Mouse (Mus musculus): ENCODE measurements around the gene Catsper2. TPM values are rescaled to one million over a fixed set of nuclear protein-coding genes. Genes with fewer than 3 reads are reported as not detected.

The Catsper2 gene
- polyA plus RNA-seq, 1 experiment: not detected

- Histone ChIP-seq H3K27me3 (ENCODE audit: control insufficient read depth) (no peaks in the 10 kb centered on the region), H3K36me3 (ENCODE audit: control insufficient read depth) (peaks cover 34% of the 10 kb centered on the region), H3K4me3 (replicated peaks) (peak overlapping the region; percentile 87), H3K4me1 (ENCODE audit: control insufficient read depth) (peaks cover 41% of the 10 kb centered on the region), H3K9me3 (ENCODE audit: control insufficient read depth, low read length) (no peaks in the 10 kb centered on the region)
- TF ChIP-seq GATA1 (IDR thresholded peaks at IDR 0.05; ENCODE audit: low read length): no peak
- TF ChIP-seq TAL1 (IDR thresholded peaks at IDR 0.05; ENCODE audit: low read length): no peak
Observed at GRCm38 (mm10) chr2:121449545-121450011, 36.0 kb upstream of the Catsper2 start.

DNA sequence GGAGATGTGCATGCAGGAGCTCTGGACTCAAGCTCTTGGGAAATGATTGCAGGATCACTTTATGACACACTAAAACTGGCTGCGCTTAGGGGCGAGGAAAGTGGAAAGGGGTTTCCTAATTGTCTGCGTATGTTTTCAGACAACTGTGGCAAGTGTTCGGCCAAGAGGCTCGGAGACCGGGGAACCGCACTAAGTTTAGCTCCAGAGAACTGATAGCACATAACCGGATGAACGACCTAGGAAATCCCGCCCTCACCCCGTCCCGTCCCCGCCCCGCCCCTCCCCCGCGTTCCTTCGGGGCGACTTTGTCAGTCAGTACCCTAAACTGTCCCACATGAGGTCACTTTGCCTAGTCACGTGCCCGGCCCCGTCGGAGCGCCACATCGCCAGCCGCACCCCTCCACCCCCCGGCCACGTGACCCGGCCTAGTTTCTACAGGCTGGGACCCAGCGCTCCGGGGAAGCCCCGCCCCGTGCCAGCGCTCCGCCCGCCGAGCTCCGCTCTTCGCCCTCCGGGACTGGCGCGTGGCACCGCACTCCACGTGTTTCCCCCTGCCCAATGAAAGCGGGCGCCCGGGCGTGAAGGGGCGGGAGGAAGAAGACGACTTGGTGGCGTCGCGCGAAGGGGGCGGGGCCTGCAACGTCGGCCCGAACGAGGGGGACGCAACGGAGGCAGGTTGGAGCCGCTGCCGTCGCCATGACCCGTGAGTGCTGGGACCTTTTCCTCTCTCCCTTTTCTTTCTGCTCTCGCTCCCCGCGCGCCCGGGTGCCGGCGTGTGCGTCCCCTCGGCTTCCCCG is 35.3 kb upstream of the Catsper2 start, which contains the start of gene Serf2:
Gene Serf2 (plus strand): TSS at position 457 of the 797 bp plus-strand sequence.
- H3K4me1 ChIP-seq (ENCODE audit: control insufficient read depth): peaks cover 40% of the 10 kb centered on the region
- no peaks in the 10 kb centered on the region for H3K9me3 ChIP-seq (ENCODE audit: control insufficient read depth, low read length)
- H3K36me3 ChIP-seq (ENCODE audit: control insufficient read depth): peaks cover 32% of the 10 kb centered on the region
- TF ChIP-seq GATA1 (IDR thresholded peaks at IDR 0.05; ENCODE audit: low read length) (no peak), TAL1 (IDR thresholded peaks at IDR 0.05; ENCODE audit: low read length) (no peak)
- H3K27me3 ChIP-seq (ENCODE audit: control insufficient read depth): peaks cover 4% of the 10 kb centered on the region
- H3K4me3 ChIP-seq (replicated peaks): peak within 1 kb of the TSS; percentile 87

DNA sequence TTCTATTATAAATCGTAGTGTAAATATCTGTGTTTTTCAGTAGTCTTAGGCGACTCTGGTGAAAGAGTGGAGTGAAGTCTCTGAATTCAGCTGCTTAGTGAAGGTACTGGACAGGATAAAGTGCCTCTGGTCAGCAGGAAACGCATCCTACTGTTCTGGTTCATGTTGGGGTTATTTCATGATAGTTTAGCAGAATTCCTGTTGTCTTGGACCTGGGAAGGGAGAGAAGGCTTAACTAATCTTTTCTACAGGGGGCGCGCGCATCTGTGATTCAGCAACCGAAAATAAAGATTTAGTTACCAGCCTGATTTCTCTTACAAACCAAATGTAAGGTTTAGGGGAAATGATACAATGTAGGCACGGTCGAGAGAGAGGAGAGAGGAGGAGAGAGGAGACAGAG is 34.5 kb upstream of the Catsper2 start:
- Histone ChIP-seq H3K27me3 (ENCODE audit: control insufficient read depth) (peaks cover 5% of the 10 kb centered on the region), H3K4me3 (replicated peaks) (peak overlapping the region; percentile 87), H3K36me3 (ENCODE audit: control insufficient read depth) (peaks cover 25% of the 10 kb centered on the region), H3K4me1 (ENCODE audit: control insufficient read depth) (peaks cover 40% of the 10 kb centered on the region), H3K9me3 (ENCODE audit: control insufficient read depth, low read length) (no peaks in the 10 kb centered on the region)
- TF ChIP-seq GATA1 (IDR thresholded peaks at IDR 0.05; ENCODE audit: low read length) (no peak), TAL1 (IDR thresholded peaks at IDR 0.05; ENCODE audit: low read length) (no peak)

DNA sequence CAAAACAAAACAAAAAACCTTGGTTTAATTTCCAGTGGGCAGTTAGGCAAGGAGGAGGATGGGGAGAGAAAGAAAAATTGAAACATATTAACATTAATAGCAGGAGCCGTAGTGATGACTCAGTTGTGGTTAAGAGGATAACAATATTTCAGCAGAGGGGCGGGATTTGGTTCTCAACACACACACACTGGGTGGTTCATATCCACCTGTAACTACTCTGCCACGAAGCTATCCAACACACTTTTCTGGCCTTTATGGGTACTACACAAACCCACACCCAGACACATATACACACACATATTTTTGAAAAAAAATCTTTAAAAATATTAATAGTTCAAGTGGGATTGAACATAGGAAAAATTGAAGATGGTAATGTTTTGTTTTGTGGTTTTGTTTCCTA is 33.4 kb upstream of the Catsper2 start:
- Histone ChIP-seq H3K4me3 (replicated peaks) (no peak overlapping the region), H3K36me3 (ENCODE audit: control insufficient read depth) (peaks cover 13% of the 10 kb centered on the region), H3K27me3 (ENCODE audit: control insufficient read depth) (peaks cover 12% of the 10 kb centered on the region), H3K4me1 (ENCODE audit: control insufficient read depth) (peaks cover 48% of the 10 kb centered on the region), H3K9me3 (ENCODE audit: control insufficient read depth, low read length) (no peaks in the 10 kb centered on the region)
- TF ChIP-seq TAL1 (IDR thresholded peaks at IDR 0.05; ENCODE audit: low read length) (no peak), GATA1 (IDR thresholded peaks at IDR 0.05; ENCODE audit: low read length) (no peak)

GRCm38 (mm10) chr2:121446506-121446905 is 32.9 kb upstream of the Catsper2 start:
- Histone ChIP-seq H3K27me3 (ENCODE audit: control insufficient read depth) (peaks cover 17% of the 10 kb centered on the region), H3K9me3 (ENCODE audit: control insufficient read depth, low read length) (no peaks in the 10 kb centered on the region), H3K4me1 (ENCODE audit: control insufficient read depth) (peaks cover 52% of the 10 kb centered on the region), H3K4me3 (replicated peaks) (no peak overlapping the region), H3K36me3 (ENCODE audit: control insufficient read depth) (peaks cover 11% of the 10 kb centered on the region)
- TF ChIP-seq TAL1 (IDR thresholded peaks at IDR 0.05; ENCODE audit: low read length): no peak
- TF ChIP-seq GATA1 (IDR thresholded peaks at IDR 0.05; ENCODE audit: low read length): no peak

DNA sequence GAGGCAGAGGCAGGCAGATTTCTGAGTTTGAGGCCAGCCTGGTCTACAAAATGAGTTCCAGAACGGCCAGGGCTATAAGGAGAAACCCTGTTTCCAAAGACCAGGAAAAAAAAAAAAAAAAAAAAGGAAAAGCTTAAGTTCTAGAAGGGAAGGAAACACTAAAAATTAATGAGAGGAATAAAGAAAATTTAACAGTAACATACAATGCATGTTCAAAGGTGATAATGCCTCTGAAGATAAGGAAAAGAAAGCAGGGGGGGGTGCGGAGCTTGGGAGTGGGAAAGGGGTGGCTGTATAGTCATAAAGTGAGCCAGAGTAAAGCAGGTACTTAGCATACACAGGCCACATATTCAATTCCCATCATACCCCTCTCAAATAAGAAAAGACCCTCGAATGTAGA is 31.5 kb upstream of the Catsper2 start:
- H3K36me3 ChIP-seq (ENCODE audit: control insufficient read depth): no peaks in the 10 kb centered on the region; the same call in 1 of the 2 replicates
- H3K27me3 ChIP-seq (ENCODE audit: control insufficient read depth): peaks cover 25% of the 10 kb centered on the region
- H3K4me1 ChIP-seq (ENCODE audit: control insufficient read depth): peaks cover 41% of the 10 kb centered on the region
- H3K4me3 ChIP-seq (replicated peaks): no peak overlapping the region
- TF ChIP-seq GATA1 (IDR thresholded peaks at IDR 0.05; ENCODE audit: low read length) (no peak), TAL1 (IDR thresholded peaks at IDR 0.05; ENCODE audit: low read length) (no peak)
- no peaks in the 10 kb centered on the region for H3K9me3 ChIP-seq (ENCODE audit: control insufficient read depth, low read length)

GRCm38 (mm10) chr2:121444178-121444577 is 30.6 kb upstream of the Catsper2 start, which contains the start of gene Ell3:
TSS of gene Ell3 (minus strand) at chr2:121444278.
- Histone ChIP-seq H3K4me3 (replicated peaks) (peak within 1 kb of the TSS; percentile 65), H3K36me3 (ENCODE audit: control insufficient read depth) (peaks cover 8% of the 10 kb centered on the region), H3K27me3 (ENCODE audit: control insufficient read depth) (peaks cover 25% of the 10 kb centered on the region), H3K9me3 (ENCODE audit: control insufficient read depth, low read length) (no peaks in the 10 kb centered on the region), H3K4me1 (ENCODE audit: control insufficient read depth) (peaks cover 38% of the 10 kb centered on the region)
- no peak for TF ChIP-seq TAL1 (IDR thresholded peaks at IDR 0.05; ENCODE audit: low read length)
- no peak for TF ChIP-seq GATA1 (IDR thresholded peaks at IDR 0.05; ENCODE audit: low read length)

DNA sequence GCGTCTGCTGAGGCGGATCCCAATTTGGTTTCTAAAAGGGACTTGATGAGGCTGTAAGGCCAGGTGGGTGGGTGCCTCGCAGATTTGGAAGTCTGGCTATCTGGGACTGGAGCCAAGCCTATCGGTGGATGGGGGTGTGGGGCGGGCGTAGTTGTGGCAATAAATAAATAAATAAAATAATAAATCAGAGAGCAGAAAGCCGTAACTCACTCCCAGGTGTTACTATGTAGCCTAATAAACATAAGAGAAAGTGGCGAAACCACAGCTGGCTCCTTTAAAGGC is 29.4 kb upstream of the Catsper2 start:
- TF ChIP-seq GATA1 (IDR thresholded peaks at IDR 0.05; ENCODE audit: low read length) (no peak), TAL1 (IDR thresholded peaks at IDR 0.05; ENCODE audit: low read length) (no peak)
- Histone ChIP-seq H3K4me1 (ENCODE audit: control insufficient read depth) (peaks cover 30% of the 10 kb centered on the region), H3K36me3 (ENCODE audit: control insufficient read depth) (peaks cover 20% of the 10 kb centered on the region), H3K9me3 (ENCODE audit: control insufficient read depth, low read length) (no peaks in the 10 kb centered on the region), H3K27me3 (ENCODE audit: control insufficient read depth) (peaks cover 25% of the 10 kb centered on the region), H3K4me3 (replicated peaks) (peak overlapping the region; percentile 65)

GRCm38 (mm10) chr2:121442259-121443067 is 28.9 kb upstream of the Catsper2 start:
- peak overlapping the region; percentile 65 for H3K4me3 ChIP-seq (replicated peaks)
- peaks cover 25% of the 10 kb centered on the region for H3K36me3 ChIP-seq (ENCODE audit: control insufficient read depth)
- H3K27me3 ChIP-seq (ENCODE audit: control insufficient read depth): peaks cover 25% of the 10 kb centered on the region
- TF ChIP-seq TAL1 (IDR thresholded peaks at IDR 0.05; ENCODE audit: low read length) (no peak), GATA1 (IDR thresholded peaks at IDR 0.05; ENCODE audit: low read length) (no peak)
- peaks cover 25% of the 10 kb centered on the region for H3K4me1 ChIP-seq (ENCODE audit: control insufficient read depth)
- H3K9me3 ChIP-seq (ENCODE audit: control insufficient read depth, low read length): no peaks in the 10 kb centered on the region

Data from erythroblast, embryonic 14.5 days (primary cell).